Mouse (Mus musculus): ENCODE results near the gene Rps6ka5. TPM values are rescaled to one million over a fixed set of nuclear protein-coding genes. Genes with fewer than 3 reads are reported as not detected.

Gene Rps6ka5
- polyA plus RNA-seq, 1 experiment from 2014 or later: 6.1 TPM

- WGBS (ENCODE audit: insufficient replicate concordance): 64% methylated on average over 5 of the region's 5 CpGs
- Histone ChIP-seq H3K4me3 (ENCODE audit: low read depth, low read length) (no peak overlapping the region), H3K9ac (ENCODE audit: low read depth, low read length) (no peak overlapping the region), H3K9me3 (replicated peaks; ENCODE audit: control insufficient read depth, low read length) (no peaks in the 10 kb centered on the region), H3K27ac (ENCODE audit: low read depth, low read length) (no peak overlapping the region), H3K4me1 (ENCODE audit: control insufficient read depth, insufficient read depth, low read length) (no peaks in the 10 kb centered on the region), H3K4me2 (no peak overlapping the region), H3K36me3 (ENCODE audit: control insufficient read depth, insufficient read depth, low read length) (no peaks in the 10 kb centered on the region), H3K27me3 (ENCODE audit: control insufficient read depth, insufficient read depth, low read length) (no peaks in the 10 kb centered on the region)
- no peak for ATAC-seq (replicated peaks; ENCODE audit: insufficient number of reproducible peaks, low FRiP score, low TSS enrichment)
Measured at GRCm38 (mm10) chr12:100613192-100613700, 113.5 kb downstream of the Rps6ka5 start.

GRCm38 (mm10) chr12:100609766-100610165 lies 117.0 kb downstream of the Rps6ka5 start:
- Histone ChIP-seq H3K4me1 (ENCODE audit: control insufficient read depth, insufficient read depth, low read length) (no peaks in the 10 kb centered on the region), H3K4me2 (no peak overlapping the region), H3K36me3 (ENCODE audit: control insufficient read depth, insufficient read depth, low read length) (no peaks in the 10 kb centered on the region), H3K9ac (ENCODE audit: low read depth, low read length) (no peak overlapping the region), H3K9me3 (replicated peaks; ENCODE audit: control insufficient read depth, low read length) (no peaks in the 10 kb centered on the region), H3K27ac (ENCODE audit: low read depth, low read length) (no peak overlapping the region), H3K27me3 (ENCODE audit: control insufficient read depth, insufficient read depth, low read length) (no peaks in the 10 kb centered on the region), H3K4me3 (ENCODE audit: low read depth, low read length) (no peak overlapping the region)
- ATAC-seq (replicated peaks; ENCODE audit: insufficient number of reproducible peaks, low FRiP score, low TSS enrichment): no peak
- WGBS (ENCODE audit: insufficient replicate concordance): 84% methylated on average over 5 of the region's 5 CpGs

GRCm38 (mm10) chr12:100609064-100609463 lies 117.7 kb downstream of the Rps6ka5 start:
- Histone ChIP-seq H3K9ac (ENCODE audit: low read depth, low read length) (no peak overlapping the region), H3K27me3 (ENCODE audit: control insufficient read depth, insufficient read depth, low read length) (no peaks in the 10 kb centered on the region), H3K27ac (ENCODE audit: low read depth, low read length) (no peak overlapping the region), H3K4me1 (ENCODE audit: control insufficient read depth, insufficient read depth, low read length) (no peaks in the 10 kb centered on the region), H3K36me3 (ENCODE audit: control insufficient read depth, insufficient read depth, low read length) (no peaks in the 10 kb centered on the region), H3K4me2 (no peak overlapping the region), H3K4me3 (ENCODE audit: low read depth, low read length) (no peak overlapping the region), H3K9me3 (replicated peaks; ENCODE audit: control insufficient read depth, low read length) (no peaks in the 10 kb centered on the region)
- no peak for ATAC-seq (replicated peaks; ENCODE audit: insufficient number of reproducible peaks, low FRiP score, low TSS enrichment)
- 63% methylated on average over 5 of the region's 5 CpGs for WGBS (ENCODE audit: insufficient replicate concordance)

- Histone ChIP-seq H3K4me2 (no peak overlapping the region), H3K27ac (ENCODE audit: low read depth, low read length) (no peak overlapping the region), H3K4me1 (ENCODE audit: control insufficient read depth, insufficient read depth, low read length) (no peaks in the 10 kb centered on the region), H3K4me3 (ENCODE audit: low read depth, low read length) (no peak overlapping the region), H3K27me3 (ENCODE audit: control insufficient read depth, insufficient read depth, low read length) (no peaks in the 10 kb centered on the region), H3K9ac (ENCODE audit: low read depth, low read length) (no peak overlapping the region), H3K36me3 (ENCODE audit: control insufficient read depth, insufficient read depth, low read length) (no peaks in the 10 kb centered on the region), H3K9me3 (replicated peaks; ENCODE audit: control insufficient read depth, low read length) (no peaks in the 10 kb centered on the region)
- no peak for ATAC-seq (replicated peaks; ENCODE audit: insufficient number of reproducible peaks, low FRiP score, low TSS enrichment)
- WGBS (ENCODE audit: insufficient replicate concordance): 88% methylated on average over 1 of the region's 1 CpGs
Measured at GRCm38 (mm10) chr12:100606733-100607132, 120.0 kb downstream of the Rps6ka5 start.

- WGBS (ENCODE audit: insufficient replicate concordance): 75% methylated on average over 3 of the region's 3 CpGs
- Histone ChIP-seq H3K4me3 (ENCODE audit: low read depth, low read length) (no peak overlapping the region), H3K27me3 (ENCODE audit: control insufficient read depth, insufficient read depth, low read length) (no peaks in the 10 kb centered on the region), H3K27ac (ENCODE audit: low read depth, low read length) (no peak overlapping the region), H3K36me3 (ENCODE audit: control insufficient read depth, insufficient read depth, low read length) (no peaks in the 10 kb centered on the region), H3K4me2 (no peak overlapping the region), H3K4me1 (ENCODE audit: control insufficient read depth, insufficient read depth, low read length) (no peaks in the 10 kb centered on the region), H3K9me3 (replicated peaks; ENCODE audit: control insufficient read depth, low read length) (no peaks in the 10 kb centered on the region), H3K9ac (ENCODE audit: low read depth, low read length) (no peak overlapping the region)
- ATAC-seq (replicated peaks; ENCODE audit: insufficient number of reproducible peaks, low FRiP score, low TSS enrichment): no peak
Measured at GRCm38 (mm10) chr12:100605596-100605995, 121.2 kb downstream of the Rps6ka5 start.

- no peak overlapping the region for H3K4me3 ChIP-seq (ENCODE audit: low read depth, low read length)
- H3K4me1 ChIP-seq (ENCODE audit: control insufficient read depth, insufficient read depth, low read length): no peaks in the 10 kb centered on the region
- H3K36me3 ChIP-seq (ENCODE audit: control insufficient read depth, insufficient read depth, low read length): no peaks in the 10 kb centered on the region
- no peaks in the 10 kb centered on the region for H3K9me3 ChIP-seq (replicated peaks; ENCODE audit: control insufficient read depth, low read length)
- no peak overlapping the region for H3K4me2 ChIP-seq
- WGBS (ENCODE audit: insufficient replicate concordance): 0% methylated on average over 1 of the region's 1 CpGs
- ATAC-seq (replicated peaks; ENCODE audit: insufficient number of reproducible peaks, low FRiP score, low TSS enrichment): no peak
- no peak overlapping the region for H3K9ac ChIP-seq (ENCODE audit: low read depth, low read length)
- H3K27me3 ChIP-seq (ENCODE audit: control insufficient read depth, insufficient read depth, low read length): no peaks in the 10 kb centered on the region
- H3K27ac ChIP-seq (ENCODE audit: low read depth, low read length): no peak overlapping the region
Measured at GRCm38 (mm10) chr12:100604540-100604939, 122.2 kb downstream of the Rps6ka5 start.

- WGBS (ENCODE audit: insufficient replicate concordance): 28% methylated on average over 3 of the region's 3 CpGs
- no peak for ATAC-seq (replicated peaks; ENCODE audit: insufficient number of reproducible peaks, low FRiP score, low TSS enrichment)
- Histone ChIP-seq H3K4me3 (ENCODE audit: low read depth, low read length) (no peak overlapping the region), H3K27me3 (ENCODE audit: control insufficient read depth, insufficient read depth, low read length) (no peaks in the 10 kb centered on the region), H3K9me3 (replicated peaks; ENCODE audit: control insufficient read depth, low read length) (no peaks in the 10 kb centered on the region), H3K27ac (ENCODE audit: low read depth, low read length) (no peak overlapping the region), H3K4me1 (ENCODE audit: control insufficient read depth, insufficient read depth, low read length) (peaks cover 3% of the 10 kb centered on the region; the same call in 1 of the 2 replicates), H3K36me3 (ENCODE audit: control insufficient read depth, insufficient read depth, low read length) (no peaks in the 10 kb centered on the region), H3K9ac (ENCODE audit: low read depth, low read length) (no peak overlapping the region), H3K4me2 (no peak overlapping the region)
Measured at GRCm38 (mm10) chr12:100594700-100595099, 132.1 kb downstream of the Rps6ka5 start.

GRCm38 (mm10) chr12:100586601-100587000 lies 140.2 kb downstream of the Rps6ka5 start:
- Histone ChIP-seq H3K27me3 (ENCODE audit: control insufficient read depth, insufficient read depth, low read length) (no peaks in the 10 kb centered on the region), H3K27ac (ENCODE audit: low read depth, low read length) (no peak overlapping the region), H3K9ac (ENCODE audit: low read depth, low read length) (no peak overlapping the region), H3K4me2 (no peak overlapping the region), H3K4me3 (ENCODE audit: low read depth, low read length) (no peak overlapping the region), H3K9me3 (replicated peaks; ENCODE audit: control insufficient read depth, low read length) (no peaks in the 10 kb centered on the region), H3K4me1 (ENCODE audit: control insufficient read depth, insufficient read depth, low read length) (no peaks in the 10 kb centered on the region), H3K36me3 (ENCODE audit: control insufficient read depth, insufficient read depth, low read length) (no peaks in the 10 kb centered on the region)
- no peak for ATAC-seq (replicated peaks; ENCODE audit: insufficient number of reproducible peaks, low FRiP score, low TSS enrichment)
- WGBS (ENCODE audit: insufficient replicate concordance): 88% methylated on average over 2 of the region's 2 CpGs

GRCm38 (mm10) chr12:100579221-100579620 lies 147.6 kb downstream of the Rps6ka5 start:
- Histone ChIP-seq H3K27me3 (ENCODE audit: control insufficient read depth, insufficient read depth, low read length) (no peaks in the 10 kb centered on the region), H3K4me2 (no peak overlapping the region), H3K4me1 (ENCODE audit: control insufficient read depth, insufficient read depth, low read length) (no peaks in the 10 kb centered on the region), H3K4me3 (ENCODE audit: low read depth, low read length) (no peak overlapping the region), H3K27ac (ENCODE audit: low read depth, low read length) (no peak overlapping the region), H3K9ac (ENCODE audit: low read depth, low read length) (no peak overlapping the region), H3K36me3 (ENCODE audit: control insufficient read depth, insufficient read depth, low read length) (no peaks in the 10 kb centered on the region), H3K9me3 (replicated peaks; ENCODE audit: control insufficient read depth, low read length) (no peaks in the 10 kb centered on the region)
- WGBS (ENCODE audit: insufficient replicate concordance): 83% methylated on average over 2 of the region's 2 CpGs
- ATAC-seq (replicated peaks; ENCODE audit: insufficient number of reproducible peaks, low FRiP score, low TSS enrichment): no peak

All from heart, embryonic 11.5 days (tissue).